Mouse (Mus musculus) embryonic facial prominence, embryonic 13.5 days (tissue): ENCODE data around the gene Jak3. TPM values are rescaled to one million over a fixed set of nuclear protein-coding genes. Genes with fewer than 3 reads are reported as not detected.

ENCODE experiments used
- ATAC-seq: fragments of 200-750 bp; cut with Nextera tagmentation; 2 replicates; pipeline ENCODE4 v1.8.0; 2017; ENCODE audit warnings: low read depth; ENCODE audit not compliant: insufficient number of reproducible peaks, insufficient read depth, low FRiP score, low TSS enrichment
- H3K27ac ChIP-seq: fragments of 300-500 bp; sonication (generic); 2 replicates; pipeline ENCODE4 v1.5.1; 2015; ENCODE audit warnings: moderate library complexity, mild to moderate bottlenecking, inconsistent platforms
- H3K27me3 ChIP-seq: fragments of 300-500 bp; sonication (generic); 2 replicates; pipeline ENCODE4 v1.6.1; 2015; ENCODE audit warnings: mild to moderate bottlenecking, inconsistent platforms
- H3K36me3 ChIP-seq: fragments of 300-500 bp; sonication (generic); 2 replicates; pipeline ENCODE4 v1.6.1; 2015; ENCODE audit warnings: mild to moderate bottlenecking, inconsistent platforms
- H3K4me1 ChIP-seq: fragments of 300-500 bp; sonication (generic); 2 replicates; pipeline ENCODE4 v1.6.1; 2015; ENCODE audit warnings: inconsistent platforms
- H3K4me2 ChIP-seq: fragments of 300-500 bp; sonication (generic); 2 replicates; pipeline ENCODE4 v1.6.1; 2015; ENCODE audit warnings: moderate library complexity, mild to moderate bottlenecking, inconsistent platforms
- H3K4me3 ChIP-seq: fragments of 300-500 bp; sonication (generic); 2 replicates; pipeline ENCODE4 v1.5.1; 2015; ENCODE audit warnings: mild to moderate bottlenecking, inconsistent platforms
- H3K9ac ChIP-seq: fragments of 300-500 bp; sonication (generic); 2 replicates; pipeline ENCODE4 v1.6.1; 2015; ENCODE audit warnings: mild to moderate bottlenecking, inconsistent platforms
- H3K9me3 ChIP-seq: fragments of 300-500 bp; sonication (generic); 2 replicates; pipeline ENCODE4 v1.6.1; 2016; ENCODE audit warnings: inconsistent platforms
- WGBS: fragments of 180-500 bp; shearing (Covaris S2); methylation state at CpG from one replicate; pipeline ENCODE4 v1.1.7; 2015; ENCODE audit warnings: mixed read lengths; 5-methylcytosine and 5-hydroxymethylcytosine counted together
- polyA plus RNA-seq: library from polyadenylated mRNA; unstranded; fragments of >200 nt; fragmentation: Nextera tagmentation; extraction: Ambion mirVana; gene quantifications from 2 replicates; pipeline ENCODE4 v1.2.1, GENCODE M21; 2015

Jak3 gene
- polyA plus RNA-seq, result 3.7 and 3.9 TPM in 2 replicates

- Histone ChIP-seq H3K4me1 (peaks cover 27% of the 10 kb centered on the region), H3K27ac (peak within 1 kb of the TSS; percentile 53; the same call in 1 of the 2 replicates), H3K4me3 (peak within 1 kb of the TSS; percentile 68), H3K36me3 (no peaks in the 10 kb centered on the region), H3K27me3 (peaks cover 62% of the 10 kb centered on the region), H3K9me3 (no peaks in the 10 kb centered on the region), H3K9ac (peak within 1 kb of the TSS; percentile 77), H3K4me2 (peak within 1 kb of the TSS; percentile 88)
- 0 out of 2 replicates have a peak, but pooled peaks have one; percentile 28 for ATAC-seq
- 3% methylated on average over 38 of the region's 40 CpGs for WGBS
Measured at GRCm38 (mm10) chr8:71676020-71676741, at the start of gene Jak3. TSS of gene Jak3 (plus strand) at chr8:71676296.

GRCm38 (mm10) chr8:71626753-71627152 lies 49.3 kb upstream of the Jak3 start:
- H3K36me3 ChIP-seq, result peaks cover 47% of the 10 kb centered on the region
- H3K4me2 ChIP-seq, result no peak overlapping the region
- 79% methylated on average over 9 of the region's 9 CpGs for WGBS
- H3K27me3 ChIP-seq, result peaks cover 12% of the 10 kb centered on the region
- peaks cover 29% of the 10 kb centered on the region for H3K4me1 ChIP-seq
- no peak for ATAC-seq
- H3K9me3 ChIP-seq, result peaks cover 12% of the 10 kb centered on the region
- no peak overlapping the region for H3K4me3 ChIP-seq
- no peak overlapping the region for H3K9ac ChIP-seq
- peak overlapping the region; percentile 86; the same call in 1 of the 2 replicates for H3K27ac ChIP-seq

DNA sequence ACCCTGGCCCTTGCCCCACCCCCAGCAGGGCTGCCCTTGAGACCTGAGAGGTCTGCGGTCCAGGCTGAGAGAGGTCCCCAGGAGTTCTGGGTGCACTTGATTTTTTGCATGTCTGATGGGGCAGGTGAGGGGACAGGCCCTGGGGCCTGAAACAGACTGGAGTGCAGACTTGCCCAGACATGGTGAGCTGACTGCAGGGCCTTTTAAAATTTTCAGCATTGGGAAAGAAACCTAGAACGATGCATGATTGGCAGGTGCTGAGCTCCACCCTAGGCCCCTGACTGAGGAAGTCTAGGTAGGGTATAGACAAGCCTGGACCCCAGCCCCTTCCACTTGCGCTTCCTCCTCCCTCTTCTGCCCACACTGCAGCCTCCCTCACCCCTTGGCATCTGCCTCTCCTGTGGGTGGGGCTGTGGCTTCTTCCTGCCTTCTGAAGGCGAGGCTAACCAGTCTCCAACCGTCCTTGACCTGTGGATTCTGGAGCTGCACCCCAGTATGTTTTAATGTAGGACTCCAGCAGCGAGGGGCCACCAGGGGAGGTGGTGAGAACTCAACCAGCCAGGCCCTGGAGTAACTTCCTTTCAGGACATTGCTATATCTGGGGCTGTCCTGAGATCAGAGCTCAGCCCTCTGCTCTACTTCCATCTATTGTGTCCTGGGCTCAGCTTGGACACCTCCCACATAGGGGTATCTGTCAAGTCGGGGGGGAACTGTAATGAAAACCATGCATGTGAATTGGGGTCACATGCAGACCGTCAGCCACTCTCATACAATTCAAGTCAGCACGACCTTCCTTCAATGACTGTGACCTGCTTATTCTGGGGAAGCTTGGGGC lies 48.6 kb upstream of the Jak3 start:
- H3K27ac ChIP-seq, result peak overlapping the region; percentile 86
- H3K9ac ChIP-seq, result no peak overlapping the region
- H3K36me3 ChIP-seq, result peaks cover 41% of the 10 kb centered on the region
- peaks cover 10% of the 10 kb centered on the region for H3K9me3 ChIP-seq
- H3K27me3 ChIP-seq, result peaks cover 12% of the 10 kb centered on the region
- peaks cover 29% of the 10 kb centered on the region for H3K4me1 ChIP-seq
- H3K4me2 ChIP-seq, result 0 out of 2 replicates have a peak overlapping the region, but pooled peaks have one; percentile 1
- no peak for ATAC-seq
- no peak overlapping the region for H3K4me3 ChIP-seq
- WGBS, result 41% methylated on average over 9 of the region's 9 CpGs

GRCm38 (mm10) chr8:71628396-71629095 lies 47.5 kb upstream of the Jak3 start:
- H3K36me3 ChIP-seq, result peaks cover 32% of the 10 kb centered on the region
- WGBS, result 6% methylated on average over 16 of the region's 16 CpGs
- ATAC-seq, result 0 out of 2 replicates have a peak, but pooled peaks have one; percentile 7
- H3K4me3 ChIP-seq, result peak overlapping the region; percentile 57
- peak overlapping the region; percentile 97 for H3K4me2 ChIP-seq
- H3K9me3 ChIP-seq, result peaks cover 8% of the 10 kb centered on the region; the same call in 1 of the 2 replicates
- peak overlapping the region; percentile 86 for H3K27ac ChIP-seq
- peaks cover 29% of the 10 kb centered on the region for H3K4me1 ChIP-seq
- peaks cover 12% of the 10 kb centered on the region for H3K27me3 ChIP-seq
- H3K9ac ChIP-seq, result peak overlapping the region; percentile 82

DNA sequence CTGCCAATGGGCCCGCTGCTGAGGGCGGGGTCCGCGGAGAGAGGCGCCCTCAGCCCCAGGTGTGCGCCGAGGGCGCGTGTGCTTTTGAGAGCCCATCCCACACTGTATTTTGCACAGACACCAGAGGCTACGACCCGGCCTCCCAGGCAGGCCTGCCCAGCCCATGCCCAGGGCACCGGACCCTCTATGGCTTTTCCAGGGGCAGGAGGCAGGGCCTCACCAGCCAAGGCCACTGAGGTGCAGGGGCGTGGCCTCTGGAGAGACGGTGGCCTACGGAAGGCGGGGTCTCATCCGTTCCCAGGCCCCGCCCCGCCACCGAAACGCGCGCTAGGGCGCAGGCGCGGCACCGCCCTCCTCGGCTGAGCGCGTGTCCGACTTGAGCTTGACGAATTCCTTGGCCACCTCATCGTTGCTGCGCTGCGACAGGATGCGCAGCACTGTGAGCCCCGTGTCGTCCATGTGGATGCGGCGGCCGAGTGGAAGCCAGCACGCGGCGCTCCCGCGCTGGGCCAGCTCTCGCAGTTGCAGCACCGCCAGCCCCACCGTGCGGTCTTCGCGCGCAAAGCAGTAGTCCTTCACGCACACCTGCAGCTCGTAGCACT lies 46.9 kb upstream of the Jak3 start:
- H3K4me3 ChIP-seq, result peak overlapping the region; percentile 57
- peaks cover 19% of the 10 kb centered on the region for H3K27me3 ChIP-seq
- peak overlapping the region; percentile 86 for H3K27ac ChIP-seq
- WGBS, result under 1% methylated on average over 55 of the region's 55 CpGs
- peak; percentile 82 for ATAC-seq
- H3K4me2 ChIP-seq, result peak overlapping the region; percentile 97
- peaks cover 30% of the 10 kb centered on the region for H3K4me1 ChIP-seq
- peak overlapping the region; percentile 82 for H3K9ac ChIP-seq
- H3K9me3 ChIP-seq, result peaks cover 8% of the 10 kb centered on the region; the same call in 1 of the 2 replicates
- peaks cover 26% of the 10 kb centered on the region for H3K36me3 ChIP-seq

GRCm38 (mm10) chr8:71629781-71630212 lies 46.3 kb upstream of the Jak3 start:
- WGBS, result 4% methylated on average over 25 of the region's 25 CpGs
- Histone ChIP-seq H3K4me1 (peaks cover 36% of the 10 kb centered on the region), H3K4me3 (peak overlapping the region; percentile 57), H3K27ac (peak overlapping the region; percentile 86), H3K9me3 (peaks cover 8% of the 10 kb centered on the region; the same call in 1 of the 2 replicates), H3K36me3 (peaks cover 20% of the 10 kb centered on the region), H3K4me2 (peak overlapping the region; percentile 97), H3K27me3 (peaks cover 25% of the 10 kb centered on the region), H3K9ac (peak overlapping the region; percentile 82)
- ATAC-seq, result peak; percentile 32

GRCm38 (mm10) chr8:71630761-71631160 lies 45.3 kb upstream of the Jak3 start:
- peaks cover 36% of the 10 kb centered on the region for H3K4me1 ChIP-seq
- H3K27me3 ChIP-seq, result peaks cover 34% of the 10 kb centered on the region
- no peak for ATAC-seq
- H3K9me3 ChIP-seq, result peaks cover 8% of the 10 kb centered on the region; the same call in 1 of the 2 replicates
- H3K4me2 ChIP-seq, result no peak overlapping the region
- H3K4me3 ChIP-seq, result no peak overlapping the region
- no peak overlapping the region for H3K27ac ChIP-seq
- H3K9ac ChIP-seq, result no peak overlapping the region
- 84% methylated on average over 6 of the region's 6 CpGs for WGBS
- H3K36me3 ChIP-seq, result peaks cover 10% of the 10 kb centered on the region

DNA sequence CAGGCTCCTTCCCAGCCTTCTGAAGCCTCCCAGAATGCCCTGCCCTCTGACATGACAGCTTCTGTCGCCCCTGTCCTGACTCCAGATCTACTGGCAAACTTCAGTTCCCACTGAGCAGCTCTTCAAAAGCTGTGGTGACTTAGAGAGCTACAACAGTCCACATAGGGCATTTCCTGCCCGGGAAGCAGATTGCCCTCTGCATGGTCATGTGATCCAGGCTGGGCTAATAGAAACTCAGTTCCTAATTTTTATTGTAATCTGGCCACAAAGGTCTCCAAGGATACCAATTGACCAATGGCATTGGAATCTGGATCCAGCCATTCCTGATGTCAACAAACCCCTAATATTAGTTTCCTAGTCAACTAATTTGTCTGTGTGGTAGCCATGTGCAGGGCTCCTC lies 44.2 kb upstream of the Jak3 start:
- WGBS, result 52% methylated on average over 2 of the region's 2 CpGs
- no peak for ATAC-seq

GRCm38 (mm10) chr8:71633164-71633563 lies 42.9 kb upstream of the Jak3 start:
- no peak overlapping the region for H3K27ac ChIP-seq
- ATAC-seq, result no peak
- peaks cover 8% of the 10 kb centered on the region; the same call in 1 of the 2 replicates for H3K9me3 ChIP-seq
- WGBS, result 10% methylated on average over 18 of the region's 22 CpGs
- H3K36me3 ChIP-seq, result 0 out of 2 replicates have a peak, but pooled peaks cover 3% of the 10 kb centered on the region
- H3K4me3 ChIP-seq, result no peak overlapping the region
- peaks cover 25% of the 10 kb centered on the region for H3K4me1 ChIP-seq
- peak overlapping the region; percentile 52; the same call in 1 of the 2 replicates for H3K4me2 ChIP-seq
- H3K27me3 ChIP-seq, result peaks cover 44% of the 10 kb centered on the region
- no peak overlapping the region for H3K9ac ChIP-seq

More for the DNA sequence above, 44.2 kb upstream of the Jak3 start:
- H3K36me3 ChIP-seq, result 0 out of 2 replicates have a peak, but pooled peaks cover 3% of the 10 kb centered on the region
- H3K4me2 ChIP-seq, result no peak overlapping the region
- peaks cover 44% of the 10 kb centered on the region for H3K27me3 ChIP-seq
- peaks cover 36% of the 10 kb centered on the region for H3K4me1 ChIP-seq
- no peak overlapping the region for H3K4me3 ChIP-seq
- peaks cover 8% of the 10 kb centered on the region; the same call in 1 of the 2 replicates for H3K9me3 ChIP-seq
- no peak overlapping the region for H3K9ac ChIP-seq
- H3K27ac ChIP-seq, result no peak overlapping the region

- WGBS, result 2% methylated on average over 26 of the region's 26 CpGs
- H3K36me3 ChIP-seq, result 0 out of 2 replicates have a peak, but pooled peaks cover 3% of the 10 kb centered on the region
- no peak overlapping the region for H3K27ac ChIP-seq
- no peak for ATAC-seq
- H3K4me1 ChIP-seq, result peaks cover 17% of the 10 kb centered on the region
- no peak overlapping the region for H3K9ac ChIP-seq
- peak overlapping the region; percentile 52 for H3K4me2 ChIP-seq
- H3K27me3 ChIP-seq, result peaks cover 44% of the 10 kb centered on the region
- peak overlapping the region; percentile 21 for H3K4me3 ChIP-seq
- peaks cover 8% of the 10 kb centered on the region; the same call in 1 of the 2 replicates for H3K9me3 ChIP-seq
Measured at GRCm38 (mm10) chr8:71633981-71634667, 42.0 kb upstream of the Jak3 start.
